Mouse (Mus musculus): ENCODE measurements around the gene Dstyk.
A peak's percentile ranks its signal among the peaks of the same experiment; 100 is the strongest.
"Not testable (repeated sequence)": the region's sequence is repeated elsewhere in the genome, so short reads cannot be mapped to it uniquely, and the experiment has no call there.

Dstyk gene

DNA sequence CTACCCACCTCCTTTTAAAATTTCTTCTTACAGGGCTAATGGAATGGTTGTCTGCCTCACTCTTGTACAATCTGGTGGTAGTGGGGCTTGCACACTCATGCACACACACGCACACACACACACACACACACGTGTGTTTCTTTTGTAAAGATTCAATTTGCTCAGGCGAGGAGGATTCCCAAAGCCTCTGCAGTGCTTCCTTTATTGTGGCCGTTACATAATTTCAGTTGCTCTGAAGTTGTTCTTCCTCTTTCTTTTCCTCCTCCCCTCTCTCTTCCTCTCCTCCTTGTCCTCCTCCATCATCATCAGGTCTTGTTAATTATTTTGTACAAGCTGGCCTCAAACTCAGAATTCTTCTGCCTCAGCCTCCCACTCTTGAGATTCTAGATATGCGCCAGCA, 20.0 kb downstream of the Dstyk start:
- DNase-seq, result no peak

DNA sequence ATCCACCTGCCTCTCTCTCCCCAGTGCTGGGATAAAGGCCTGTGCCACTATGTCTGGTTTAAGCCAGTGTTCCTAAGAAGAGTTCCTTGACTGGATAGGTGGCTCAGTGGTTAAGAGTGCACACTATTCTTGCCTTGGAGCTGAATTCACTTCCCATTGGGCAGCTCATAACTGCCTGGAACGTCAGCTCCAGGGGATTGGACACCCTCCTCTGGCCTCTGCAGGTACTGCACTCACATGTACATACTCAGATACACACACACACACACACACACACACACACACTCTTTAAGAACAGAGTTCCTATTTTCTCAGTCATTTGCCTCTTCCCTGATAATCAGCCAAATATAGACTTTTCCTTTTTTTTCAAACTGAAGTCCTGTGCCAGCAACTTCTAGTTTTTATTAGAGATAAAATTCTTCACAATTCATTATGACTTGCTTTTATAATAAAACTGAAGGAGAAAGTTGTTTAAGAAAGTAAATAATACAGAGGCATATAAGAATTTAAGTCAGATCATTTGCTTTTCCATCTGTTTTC, 23.6 kb downstream of the Dstyk start:
- DNase-seq, result peak; percentile 23 to 36

DNA sequence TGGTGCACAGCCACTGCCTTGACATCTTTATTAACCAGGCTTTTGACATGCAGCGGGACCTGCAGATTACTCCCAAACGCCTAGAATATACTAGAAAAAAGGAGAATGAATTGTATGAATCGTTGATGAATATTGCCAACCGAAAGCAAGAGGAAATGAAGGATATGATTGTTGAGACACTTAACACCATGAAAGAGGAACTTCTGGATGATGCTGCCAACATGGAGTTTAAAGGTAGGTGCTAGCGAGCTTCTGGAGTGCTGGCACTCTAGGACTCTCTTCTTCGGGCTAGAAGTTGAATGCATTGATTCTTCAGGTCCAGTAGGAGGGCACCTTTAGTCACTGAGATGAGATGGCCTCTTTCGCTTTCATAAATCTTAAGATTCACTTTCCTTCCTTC, 32.4 kb downstream of the Dstyk start:
- no peak for DNase-seq

DNA sequence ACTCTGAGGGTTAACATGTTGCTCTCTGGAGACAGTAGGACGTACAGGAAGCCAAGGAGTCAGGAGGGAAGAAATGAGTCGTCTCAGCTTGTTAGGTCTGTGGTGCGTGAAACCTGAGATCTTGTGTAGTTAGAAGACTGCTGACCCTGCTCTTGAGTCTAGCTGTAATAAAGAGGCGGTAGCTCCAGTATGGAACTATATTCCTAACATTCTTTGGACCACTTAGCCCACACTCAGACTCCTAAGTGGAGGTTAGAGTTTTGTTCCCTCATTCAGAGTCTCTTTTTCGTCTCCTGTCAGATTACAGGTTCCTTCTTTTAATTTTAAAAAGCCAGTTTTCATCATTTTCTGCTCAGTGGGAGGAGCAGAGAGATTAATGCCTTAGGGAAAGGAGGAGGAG, 47.3 kb downstream of the Dstyk start:
- DNase-seq, result no peak

- peak; percentile 39 to 45 for DNase-seq
Observed at GRCm38 (mm10) chr1:132468926-132469325, 51.6 kb downstream of the Dstyk start.

GRCm38 (mm10) chr1:132469519-132469918, 52.2 kb downstream of the Dstyk start:
- DNase-seq, result peak; percentile 20 to 22

DNA sequence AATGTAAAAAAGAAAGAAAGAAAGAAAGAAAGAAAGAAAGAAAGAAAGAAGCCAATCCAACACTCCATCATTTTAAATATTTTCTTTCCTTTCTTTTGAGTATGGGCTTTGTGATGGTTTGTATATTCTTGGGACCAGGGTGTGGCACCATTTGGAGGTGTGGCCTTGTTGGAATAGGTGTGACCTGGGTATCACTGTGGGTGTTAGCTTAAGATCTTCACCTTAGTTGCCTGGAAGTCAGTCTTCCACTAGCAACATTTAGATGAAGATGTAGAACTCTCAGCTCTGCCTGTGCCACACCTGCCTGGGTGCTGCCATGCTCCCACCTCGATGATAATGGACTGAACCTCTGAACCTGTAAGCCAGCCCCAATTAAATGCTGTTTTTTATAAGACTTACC, 52.7 kb downstream of the Dstyk start:
- DNase-seq, result not testable (repeated sequence)

DNA sequence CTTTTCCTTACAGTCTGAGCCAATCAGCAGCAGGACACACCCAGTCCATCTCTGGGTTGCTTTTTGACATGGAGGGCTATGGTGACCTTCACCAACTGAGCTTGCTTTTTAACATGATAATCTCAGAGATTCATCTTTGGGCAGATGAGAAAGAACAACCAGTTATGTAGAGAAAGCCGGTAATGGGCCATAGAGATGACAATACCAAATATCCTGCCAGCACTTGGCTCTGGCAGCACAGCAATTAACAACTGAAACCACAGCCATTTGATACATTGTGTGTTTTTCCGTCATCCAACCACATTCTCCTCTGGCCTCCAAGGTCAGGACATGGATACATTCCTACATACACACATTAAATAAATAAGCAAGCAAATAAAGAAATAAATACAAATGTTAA, 53.7 kb downstream of the Dstyk start:
- DNase-seq, result no peak

- DNase-seq, result no peak
Observed at GRCm38 (mm10) chr1:132471499-132471898, 54.1 kb downstream of the Dstyk start.

DNA sequence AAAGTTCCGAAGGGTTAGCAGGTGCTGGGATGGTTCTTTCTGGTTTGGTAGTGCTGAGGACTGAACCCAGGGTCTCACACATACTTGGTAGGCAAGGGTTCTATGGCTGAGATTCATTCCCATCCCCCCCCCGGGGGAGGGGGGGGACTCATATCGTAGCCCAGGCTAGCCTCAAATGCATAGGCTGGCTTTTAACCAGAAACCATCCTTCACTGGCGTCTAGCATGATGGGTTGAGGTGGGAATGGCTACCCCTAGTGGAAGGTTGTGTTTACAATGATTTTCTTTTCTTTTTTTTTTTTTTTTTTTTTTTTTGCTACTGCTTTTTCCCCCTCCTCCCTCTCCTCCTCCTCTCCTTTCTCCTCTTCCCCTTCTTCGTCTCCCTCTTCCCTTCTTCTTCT, 55.2 kb downstream of the Dstyk start:
- DNase-seq, result no peak

- no peak for DNase-seq
Observed at GRCm38 (mm10) chr1:132474496-132474895, 57.1 kb downstream of the Dstyk start.

DNA sequence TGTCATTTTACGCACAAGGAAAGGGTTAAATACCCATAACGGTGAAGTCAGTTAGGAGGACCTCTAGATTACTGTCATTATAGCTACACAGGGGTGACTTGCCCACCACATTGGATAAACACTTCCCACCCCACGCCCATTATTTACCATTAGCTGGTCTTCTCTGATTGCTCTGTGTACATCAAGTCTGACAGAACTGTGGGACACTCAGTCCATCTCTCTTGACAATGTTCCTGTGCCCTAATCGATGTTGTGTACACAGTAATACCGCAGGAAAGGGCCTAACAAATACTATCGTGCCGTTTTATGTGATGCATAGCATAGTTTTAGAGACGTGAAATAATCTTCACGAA, 59.2 kb downstream of the Dstyk start:
- DNase-seq, result no peak

DNA sequence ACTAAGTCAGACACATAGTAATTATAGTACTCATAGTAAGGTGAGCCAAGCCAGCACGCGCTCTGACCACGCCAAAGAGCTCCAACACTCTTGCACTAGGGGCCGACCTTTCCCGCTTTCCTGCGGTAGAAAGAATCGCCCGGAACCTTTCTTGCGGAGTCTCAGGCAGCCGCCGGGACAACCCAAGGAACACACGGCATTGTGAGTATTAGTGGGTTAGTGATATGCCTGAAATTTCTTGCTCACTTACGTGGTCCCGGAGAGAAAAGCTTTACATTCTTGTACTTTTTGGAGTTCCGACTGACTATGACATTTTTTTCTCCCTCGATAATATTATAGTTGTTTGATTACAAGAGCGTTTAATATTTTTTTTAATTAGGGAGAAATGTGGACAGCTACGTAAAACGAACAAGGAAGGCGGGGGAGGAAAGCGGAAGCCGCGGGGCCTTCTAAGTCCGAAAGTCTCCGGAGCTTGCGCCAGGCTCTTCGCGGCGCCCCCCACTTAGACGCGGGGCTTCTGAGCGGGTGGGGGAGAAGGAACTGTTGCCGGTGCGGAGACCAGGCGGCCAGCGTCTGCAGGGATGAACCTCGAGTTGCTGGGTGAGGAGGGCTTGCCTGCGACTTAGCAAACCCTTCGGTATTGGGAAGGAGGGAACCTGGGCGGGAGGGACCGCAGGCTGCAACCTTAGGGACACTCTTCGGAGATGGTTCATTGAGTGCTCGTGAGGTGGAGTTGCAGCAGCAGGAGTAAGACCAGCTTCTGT, 59.8 kb downstream of the Dstyk start, which contains the start of gene Rbbp5:
Gene Rbbp5, plus strand, starts transcription at position 438 of the 764 bp plus-strand sequence.
- peak; percentile 92 to 93 for DNase-seq

- DNase-seq, result no peak
Observed at GRCm38 (mm10) chr1:132479438-132479837, 62.1 kb downstream of the Dstyk start.

GRCm38 (mm10) chr1:132481619-132482018, 64.3 kb downstream of the Dstyk start:
- DNase-seq, result no peak

- DNase-seq, result no peak
Observed at GRCm38 (mm10) chr1:132483234-132483633, 65.9 kb downstream of the Dstyk start.

DNA sequence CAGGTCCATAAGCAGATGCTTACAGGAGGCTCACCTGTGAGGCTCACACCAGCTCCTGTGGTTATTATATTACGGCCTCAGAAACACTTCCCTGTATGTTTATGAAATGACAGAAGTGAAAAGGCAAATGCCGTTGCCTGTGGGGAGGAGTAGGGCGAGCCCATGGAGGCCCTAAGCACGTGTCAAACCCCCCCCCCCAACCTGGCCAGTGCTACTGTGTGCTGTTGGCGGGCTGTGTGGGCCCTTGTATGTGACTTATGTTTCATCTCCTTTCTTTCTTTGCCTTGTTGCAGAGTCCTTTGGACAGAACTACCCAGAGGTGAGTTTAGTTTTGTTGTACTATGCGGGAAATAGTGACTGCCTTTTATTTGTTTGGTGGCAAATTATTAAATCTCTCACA, 66.4 kb downstream of the Dstyk start:
- no peak for DNase-seq

- DNase-seq, result no peak
Observed at GRCm38 (mm10) chr1:132500535-132500934, 83.2 kb downstream of the Dstyk start.

GRCm38 (mm10) chr1:132505155-132505554, 87.8 kb downstream of the Dstyk start:
- no peak for DNase-seq

DNA sequence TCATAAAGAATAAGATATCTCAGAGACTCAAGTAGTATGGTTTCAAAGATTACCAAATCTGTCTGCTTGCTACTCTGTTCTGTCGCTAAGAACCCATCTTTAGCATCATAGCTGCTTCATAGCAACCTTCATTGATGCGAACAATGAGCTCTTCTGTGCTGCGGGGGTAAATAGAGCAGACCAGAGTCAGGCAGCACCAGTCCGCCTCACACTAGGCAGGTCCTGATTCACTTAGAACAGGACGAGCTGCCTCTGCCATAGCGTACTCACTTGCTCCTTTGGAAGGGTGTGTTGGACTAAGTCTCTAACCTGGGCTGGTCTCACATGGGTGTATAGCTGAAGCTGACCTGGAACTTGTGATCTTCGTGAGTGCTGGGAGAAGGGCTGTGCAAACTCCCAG, 88.7 kb downstream of the Dstyk start, which contains the start of gene Tmem81:
Gene Tmem81, plus strand, starts transcription at position 173 of the 400 bp plus-strand sequence.
- DNase-seq, result no peak

GRCm38 (mm10) chr1:132506656-132507055, 89.3 kb downstream of the Dstyk start:
- DNase-seq, result no peak

GRCm38 (mm10) chr1:132509771-132510170, 92.4 kb downstream of the Dstyk start:
- DNase-seq, result no peak

GRCm38 (mm10) chr1:132511521-132511920, 94.2 kb downstream of the Dstyk start:
- peak; percentile 42 to 69 for DNase-seq

- no peak for DNase-seq
Observed at GRCm38 (mm10) chr1:132512106-132512505, 94.8 kb downstream of the Dstyk start.

- no peak for DNase-seq
Observed at GRCm38 (mm10) chr1:132515339-132515738, 98.0 kb downstream of the Dstyk start.

All from kidney, postnatal 4 days (tissue).